Mouse (Mus musculus): ENCODE results near the gene Adprhl1. TPM values are rescaled to one million over a fixed set of nuclear protein-coding genes. Genes with fewer than 3 reads are reported as not detected.

The Adprhl1 gene
- 1 to 10 TPM; 1.5 to 1.6 TPM for total RNA-seq (2021)
- long read RNA-seq, experiment 1, partial matches to known transcripts: 0 of 1 reads
- long read RNA-seq, experiment 1, other reads (novel, unspliced or antisense): 0 of 1 reads
- long read RNA-seq, experiment 2, partial matches to known transcripts: 0 of 2 reads
- long read RNA-seq, experiment 2, other reads (novel, unspliced or antisense): 0 of 2 reads

DNA sequence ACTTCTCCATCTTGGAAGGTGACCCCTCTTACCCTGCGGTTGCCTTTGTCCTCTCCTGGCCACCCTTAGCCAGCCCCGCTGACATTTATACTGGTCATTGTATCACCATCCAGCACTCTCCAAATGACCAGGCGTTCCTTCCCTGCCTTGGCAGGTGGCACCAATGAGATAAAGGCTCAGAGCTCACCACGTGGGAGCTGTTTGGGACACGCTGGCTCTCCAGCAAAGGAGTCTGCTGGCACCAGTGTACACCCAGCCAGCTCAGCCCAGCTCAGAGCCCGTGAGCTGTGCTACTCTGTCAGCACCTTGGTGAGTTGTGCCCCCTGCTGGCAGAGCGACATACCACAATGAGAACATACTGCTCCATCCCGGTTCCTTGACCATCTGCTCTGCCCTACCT, at the start of gene Adprhl1:
Gene Adprhl1 (minus strand): TSS at position 144 of the 400 bp plus-strand sequence.
- peak; percentile 71 to 82 for DNase-seq (ENCODE audit: low spot score in 2 of 2)

DNA sequence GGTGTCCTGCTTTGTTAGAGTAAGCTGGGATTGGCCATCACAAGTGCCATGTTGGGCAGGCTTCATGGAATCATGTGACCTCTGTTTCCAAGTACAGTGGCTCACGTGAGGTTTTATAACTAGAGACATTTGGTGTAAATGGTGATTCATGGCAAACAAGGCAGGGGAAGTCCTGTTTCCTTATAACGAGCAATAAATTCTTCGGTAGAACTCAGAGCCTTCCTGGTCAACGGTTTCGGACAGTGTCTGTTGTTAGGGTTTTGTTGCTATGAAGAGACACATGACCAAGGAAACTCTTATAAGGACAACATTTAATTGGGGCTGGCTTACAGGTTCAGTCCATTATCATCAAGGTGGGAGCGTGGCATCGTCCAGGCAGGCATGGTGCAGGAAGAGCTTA, 47.1 kb upstream of the Adprhl1 start:
- DNase-seq (ENCODE audit: low spot score in 2 of 2): no peak

GRCm38 (mm10) chr8:13299571-13299970, 45.6 kb upstream of the Adprhl1 start:
- no peak for DNase-seq (ENCODE audit: low spot score in 2 of 2)

DNA sequence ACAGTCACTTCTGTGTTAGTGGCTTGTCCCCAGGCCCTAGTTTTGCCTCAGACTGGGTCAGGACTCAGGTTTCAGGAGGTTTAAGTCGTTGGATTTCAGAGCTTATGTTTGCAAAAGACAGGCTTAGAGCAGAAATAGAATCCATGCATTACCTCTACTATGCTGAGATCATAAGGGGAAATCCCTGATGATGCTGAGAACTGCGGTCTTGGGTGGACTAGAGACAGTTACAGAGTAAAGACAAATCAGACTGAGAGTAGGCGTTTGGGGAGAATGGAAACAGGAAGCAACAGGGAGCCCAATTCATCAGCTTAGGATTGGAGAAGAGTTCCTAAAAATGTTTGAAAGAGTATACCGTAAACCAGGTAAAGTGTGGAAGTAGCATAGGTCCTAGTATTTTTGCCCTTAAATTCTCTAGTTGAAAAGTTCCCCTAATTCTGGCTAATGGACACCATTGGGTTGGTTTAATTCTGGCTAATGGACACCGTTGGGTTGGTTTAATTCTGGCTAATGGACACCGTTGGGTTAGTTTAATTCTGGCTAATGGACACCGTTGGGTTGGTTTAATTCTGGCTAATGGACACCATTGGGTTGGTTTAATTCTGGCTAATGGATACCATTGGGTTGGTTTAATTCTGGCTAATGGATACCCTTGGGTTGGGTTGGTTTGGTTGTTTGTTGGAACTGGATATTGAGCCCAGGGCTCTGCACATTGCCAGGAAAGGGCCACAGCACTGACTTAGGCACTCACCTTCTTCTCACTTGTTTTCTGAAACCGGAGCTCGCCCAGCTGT, 39.9 kb upstream of the Adprhl1 start:
- DNase-seq (ENCODE audit: low spot score in 2 of 2): no peak

DNA sequence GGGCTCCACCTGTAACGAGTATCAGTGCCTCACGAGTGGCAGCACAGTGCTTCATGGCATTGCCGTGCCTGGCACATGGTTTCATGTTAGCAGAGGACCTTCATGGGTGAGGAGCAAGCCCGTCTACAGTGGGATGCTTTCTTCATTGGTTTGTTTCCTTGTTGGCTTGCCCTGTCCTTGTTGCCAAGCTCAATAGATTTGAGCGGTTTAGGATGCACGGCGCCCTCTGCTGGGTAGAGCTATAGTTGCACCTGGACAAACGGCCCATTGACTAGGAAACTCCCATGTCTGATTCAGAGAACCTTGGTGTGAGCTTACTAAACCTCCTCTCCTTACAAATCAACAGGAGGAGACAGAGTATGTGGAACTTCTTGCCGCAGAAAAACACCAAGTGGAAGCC, 38.4 kb upstream of the Adprhl1 start:
- DNase-seq (ENCODE audit: low spot score in 2 of 2): peak; percentile 70 to 73

- DNase-seq (ENCODE audit: low spot score in 2 of 2): no peak
These were observed 34.7 kb upstream of the Adprhl1 start for GRCm38 (mm10) chr8:13288646-13289045.

DNA sequence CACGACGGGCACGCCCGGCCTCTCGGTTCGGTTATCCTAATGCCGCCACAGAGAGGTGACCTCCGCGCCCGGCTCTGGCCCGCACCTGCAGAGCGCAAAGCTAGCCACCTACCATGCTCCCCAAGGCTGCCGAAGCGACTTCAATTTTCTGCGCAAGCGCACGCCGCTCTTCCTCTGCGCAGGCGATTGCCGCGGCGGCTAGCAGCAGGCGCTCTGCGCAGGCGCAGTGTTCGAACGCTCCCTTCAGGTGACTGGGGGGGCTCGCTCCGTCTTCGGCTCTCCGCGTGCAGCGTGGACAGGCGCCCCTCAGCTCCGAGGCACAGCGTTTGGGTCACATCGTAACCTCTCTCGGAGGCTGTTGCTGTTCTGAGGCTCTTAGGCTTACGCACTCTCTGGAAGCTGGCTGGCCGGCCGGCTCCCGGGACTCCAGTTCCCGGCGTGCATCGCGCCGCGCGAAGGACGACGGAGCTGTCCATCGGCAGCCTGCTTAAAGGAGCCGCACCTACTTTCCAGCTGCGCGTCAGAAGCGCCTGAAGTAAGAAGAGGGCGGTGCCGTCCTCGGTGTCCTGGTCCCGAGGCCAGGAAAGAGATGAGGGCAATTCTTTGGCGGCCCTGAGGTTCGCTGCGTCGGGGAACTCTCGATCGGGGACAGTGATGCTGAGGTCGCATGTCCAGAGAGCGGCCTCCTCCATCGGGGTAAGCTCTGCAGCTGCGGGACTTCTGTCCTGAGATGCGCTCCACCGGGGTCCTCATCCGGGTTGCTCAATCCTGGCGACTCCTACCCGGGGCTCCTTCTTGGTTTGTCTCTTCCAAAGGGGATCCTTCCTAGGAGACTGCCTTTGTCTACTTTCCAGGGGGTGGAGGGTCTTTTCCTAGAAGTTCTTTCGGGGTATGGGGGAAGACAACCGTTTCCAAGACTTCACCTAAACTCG, 34.0 kb upstream of the Adprhl1 start, which contains the start of the genes Dcun1d2 and Tmco3:
Gene Dcun1d2 (minus strand): TSS at position 440 of the 932 bp plus-strand sequence.
Gene Tmco3 (plus strand): TSS at position 499 of the 932 bp plus-strand sequence.
- peak; percentile 96 to 99 for DNase-seq (ENCODE audit: low spot score in 2 of 2)

DNA sequence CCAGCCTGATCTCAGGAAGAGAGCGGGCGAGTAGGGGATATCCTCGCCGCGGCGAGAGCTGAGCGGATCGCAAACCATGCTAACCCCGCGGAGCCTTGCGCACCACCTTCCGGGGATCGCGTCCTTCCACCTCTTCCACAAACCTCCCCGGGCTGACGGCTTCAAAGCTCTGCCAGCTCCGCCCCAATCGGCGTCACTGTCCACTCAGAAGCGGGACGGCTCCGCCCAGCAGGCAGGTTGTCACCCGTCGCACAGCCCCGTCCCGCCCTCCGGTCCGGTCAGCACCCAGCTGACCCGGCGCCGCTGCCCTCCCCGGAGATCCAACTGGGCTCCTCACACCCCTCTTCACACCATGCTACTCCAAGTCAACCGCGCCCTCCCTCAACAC, 33.3 kb upstream of the Adprhl1 start:
- DNase-seq (ENCODE audit: low spot score in 2 of 2): peak in 1 of 2 experiments; percentile 76

GRCm38 (mm10) chr8:13283200-13283599, 29.2 kb upstream of the Adprhl1 start:
- DNase-seq (ENCODE audit: low spot score in 2 of 2): no peak

GRCm38 (mm10) chr8:13276941-13277447, 23.0 kb upstream of the Adprhl1 start:
- no peak for DNase-seq (ENCODE audit: low spot score in 2 of 2)

GRCm38 (mm10) chr8:13272834-13273233, 18.9 kb upstream of the Adprhl1 start:
- no peak for DNase-seq (ENCODE audit: low spot score in 2 of 2)

DNA sequence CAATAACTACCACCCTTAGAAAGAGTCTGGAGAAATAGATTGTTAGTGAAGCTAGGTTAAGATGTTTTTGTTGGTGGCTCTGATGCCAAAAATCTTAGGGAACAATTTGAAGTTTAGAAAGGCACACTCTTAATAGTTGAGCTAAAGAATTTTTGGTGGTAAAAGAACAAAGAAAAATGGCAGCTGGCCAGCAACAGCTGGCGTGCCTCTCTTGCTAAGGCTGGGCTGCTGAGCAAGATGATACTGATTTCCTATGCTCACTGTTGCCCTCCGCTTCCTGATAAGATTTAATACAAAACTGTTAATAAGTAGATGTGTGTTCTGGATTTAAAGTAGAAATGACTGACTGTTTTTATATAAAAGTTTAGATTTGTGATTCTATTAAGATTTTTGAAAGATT, 13.6 kb upstream of the Adprhl1 start:
- DNase-seq (ENCODE audit: low spot score in 2 of 2): no peak

DNA sequence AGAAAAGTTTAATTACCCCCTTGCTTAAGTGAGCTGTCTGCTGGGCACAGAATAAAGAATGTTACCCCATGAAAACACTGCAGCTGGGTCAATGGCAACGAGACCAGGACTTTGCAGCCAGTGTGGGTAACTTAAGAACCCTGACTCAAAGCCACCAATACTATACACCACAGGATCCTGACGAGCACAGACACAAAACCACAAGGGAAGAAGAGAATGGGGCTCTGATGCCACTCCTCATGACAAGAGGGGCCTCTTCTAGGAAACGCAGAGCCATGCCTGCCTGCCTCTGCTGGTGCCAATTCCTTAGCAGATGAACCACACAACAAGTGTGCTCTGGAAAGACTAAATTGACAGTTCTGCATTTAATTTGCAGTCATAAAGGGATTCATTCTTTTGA, 9.4 kb upstream of the Adprhl1 start:
- no peak for DNase-seq (ENCODE audit: low spot score in 2 of 2)

GRCm38 (mm10) chr8:13253413-13253812, 549 bp downstream of the Adprhl1 start:
- no peak for DNase-seq (ENCODE audit: low spot score in 2 of 2)

- DNase-seq (ENCODE audit: low spot score in 2 of 2): no peak
These were observed 1.1 kb downstream of the Adprhl1 start for GRCm38 (mm10) chr8:13252837-13253236.

DNA sequence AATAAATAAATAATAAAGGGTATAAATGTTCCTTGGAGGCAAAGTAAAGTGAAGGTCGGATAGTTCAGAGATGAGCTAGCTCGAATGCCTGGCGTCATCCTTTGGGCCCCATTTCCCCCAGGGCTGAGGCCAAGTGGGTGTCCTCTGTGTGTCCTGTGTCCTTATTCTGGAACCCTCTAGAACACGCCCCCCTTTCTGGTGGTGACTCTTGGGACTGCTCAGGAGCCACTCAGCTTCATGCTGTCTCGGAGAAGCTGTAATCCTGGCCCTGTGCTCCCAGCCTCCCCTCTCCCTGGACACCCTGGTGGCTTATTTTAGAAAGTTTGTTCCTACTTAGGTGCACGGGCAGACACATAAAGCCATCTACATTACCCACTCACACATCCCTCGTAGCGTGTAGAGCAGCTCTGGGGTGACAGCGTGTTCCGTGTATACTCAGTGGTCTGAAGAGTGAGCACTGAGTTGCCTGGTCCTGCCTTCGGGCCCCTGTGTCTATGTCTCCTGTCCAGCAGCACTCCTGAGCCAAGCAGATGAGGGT, 9.6 kb downstream of the Adprhl1 start:
- no peak for DNase-seq (ENCODE audit: low spot score in 2 of 2)

DNA sequence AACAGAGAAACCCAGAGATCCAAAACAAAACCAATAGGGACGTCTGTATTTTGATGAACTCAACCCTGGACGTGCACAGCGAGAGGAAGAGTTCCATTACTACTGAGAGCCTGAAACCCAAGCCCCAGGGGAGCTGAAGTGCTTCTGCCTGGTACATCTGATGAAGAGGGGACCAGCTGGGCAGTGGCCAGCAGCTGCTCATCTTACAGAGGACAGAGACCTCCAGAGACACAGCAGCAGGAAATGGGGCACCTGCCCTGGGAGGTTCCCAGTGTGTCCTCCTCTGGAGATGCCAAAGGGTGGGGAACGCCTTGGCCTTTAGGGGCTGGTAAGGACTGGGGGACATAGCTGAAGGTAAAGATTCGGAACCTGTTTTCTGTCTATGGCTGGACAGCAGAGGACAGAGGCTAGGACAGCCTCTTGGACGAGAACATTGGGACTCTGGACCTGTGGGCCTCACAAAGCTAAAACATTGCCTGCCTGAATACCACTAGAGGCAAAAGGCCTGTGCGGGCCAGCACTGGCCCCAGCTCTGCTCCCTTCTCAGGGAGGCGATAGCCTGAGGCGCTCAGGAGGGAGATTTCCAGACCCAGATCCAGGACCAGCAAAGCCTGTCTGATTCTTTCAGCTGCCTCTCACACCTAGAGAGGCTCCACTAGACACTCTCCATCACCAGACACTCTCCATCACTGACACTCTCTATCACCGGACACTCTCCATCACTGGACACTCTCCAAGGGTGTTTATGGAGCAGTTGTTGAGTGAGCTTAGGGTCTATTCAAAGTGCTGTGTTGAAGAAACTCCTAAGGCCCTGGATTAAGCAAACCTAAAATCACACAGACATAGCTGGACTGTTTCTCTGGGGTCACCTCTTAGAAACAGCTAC, 10.7 kb downstream of the Adprhl1 start:
- DNase-seq (ENCODE audit: low spot score in 2 of 2): no peak

- no peak for DNase-seq (ENCODE audit: low spot score in 2 of 2)
These were observed 13.3 kb downstream of the Adprhl1 start for GRCm38 (mm10) chr8:13240691-13241090.

GRCm38 (mm10) chr8:13240055-13240454, 13.9 kb downstream of the Adprhl1 start:
- DNase-seq (ENCODE audit: low spot score in 2 of 2): no peak

DNA sequence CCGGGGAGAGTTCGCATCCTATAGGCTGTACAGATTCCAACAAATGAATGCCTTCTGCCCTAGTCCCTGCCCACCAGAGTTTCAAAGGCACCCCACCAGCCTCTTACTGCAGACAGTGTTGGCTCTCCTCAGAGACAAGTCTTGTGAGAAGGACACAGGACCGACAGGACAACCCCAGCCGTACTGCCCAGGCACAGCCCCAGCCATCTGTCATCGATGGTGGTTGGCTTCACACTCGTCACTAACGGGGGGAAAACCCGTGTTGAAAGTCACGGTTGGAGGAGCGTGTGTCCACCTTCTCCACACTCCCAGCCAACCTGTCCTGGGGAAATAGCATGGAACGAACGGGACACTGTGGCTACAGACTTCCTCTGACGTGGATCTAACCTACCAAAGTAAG, 19.2 kb downstream of the Adprhl1 start:
- DNase-seq (ENCODE audit: low spot score in 2 of 2): no peak

All from layer of hippocampus, postnatal 14 days (tissue).